8 mouse cellular contexts compared by ENCODE assay signal in the genomic region with DNA sequence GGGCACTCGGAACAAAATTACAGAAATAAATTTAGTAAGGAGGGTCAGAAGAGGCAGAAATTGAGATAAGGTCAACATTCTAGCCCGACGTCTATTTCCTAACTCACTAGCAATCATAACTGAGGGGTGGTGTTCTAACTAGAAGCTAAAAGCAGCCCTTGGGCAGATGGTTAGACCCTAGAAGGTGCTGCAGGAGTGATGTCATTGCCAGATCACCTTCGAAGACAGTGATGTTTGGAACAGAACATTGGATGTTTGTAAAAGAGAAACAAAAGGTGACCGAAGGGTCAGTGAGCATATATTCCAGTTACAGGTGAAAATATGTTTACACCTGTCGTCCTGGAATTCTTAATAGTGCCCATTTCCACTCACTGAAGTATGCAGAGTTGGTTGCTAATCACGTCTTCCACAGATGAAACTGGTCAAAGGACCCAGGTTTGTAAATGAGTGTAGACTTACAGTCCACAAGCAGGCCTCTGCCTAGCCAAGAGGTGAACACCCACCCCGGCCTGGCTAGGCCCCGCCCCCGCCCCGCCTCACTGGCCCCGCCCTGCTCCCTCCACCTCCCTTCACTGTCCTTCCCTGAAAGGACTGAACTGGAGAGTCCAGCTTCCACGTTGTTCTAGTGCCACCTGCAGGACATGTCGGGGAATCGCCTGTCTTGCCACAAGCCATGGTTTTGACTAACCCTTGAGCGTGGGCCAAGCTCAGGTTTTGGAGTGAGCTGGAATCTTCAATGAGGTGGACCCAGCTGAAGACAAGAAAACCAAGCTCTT. TPM values are rescaled to one million over a fixed set of nuclear protein-coding genes. Genes with fewer than 3 reads are reported as not detected.
DNase-seq lines count a peak whose midpoint lies in the region; ATAC-seq lines count a peak whose summit lies in the region.

No protein-coding gene starts in this region.

- no peaks in the 10 kb centered on the region for H3K36me3 ChIP-seq in hindbrain, embryonic 15.5 days

- H3K9me3 ChIP-seq in hindbrain, embryonic 15.5 days: no peaks in the 10 kb centered on the region

- H3K4me1 ChIP-seq in hindbrain, embryonic 15.5 days (replicated peaks): no peaks in the 10 kb centered on the region

- H3K9ac ChIP-seq in hindbrain, embryonic 15.5 days: no peak overlapping the region

- ATAC-seq in hindbrain, embryonic 15.5 days (ENCODE audit: low FRiP score, low read depth): peak; percentile 89

- H3K4me2 ChIP-seq in hindbrain, embryonic 15.5 days: peak overlapping the region; percentile 34; the same call in 1 of the 2 replicates

- 32% methylated on average over 16 of the region's 16 CpGs for WGBS in hindbrain, embryonic 15.5 days

- H3K27me3 ChIP-seq in hindbrain, embryonic 15.5 days: no peaks in the 10 kb centered on the region

- H3K4me3 ChIP-seq in hindbrain, embryonic 15.5 days: no peak overlapping the region

- DNase-seq in T-cell, adult 2 months (ENCODE audit: low spot score): peak; percentile 78
- peak; percentile 88 to 93 for DNase-seq in cerebellum, postnatal 36 days
- DNase-seq in frontal cortex, postnatal 36 days (ENCODE audit: low spot score in 2 of 2): peak; percentile 78 to 90
- peak; percentile 81 to 82 for DNase-seq in layer of hippocampus, postnatal 36 days
- peak; percentile 90 for DNase-seq in lung, postnatal 25 days (ENCODE audit: low spot score)
- peak; percentile 90 for DNase-seq in retina, postnatal 7 days (ENCODE audit: low read depth, low spot score)
- peak; percentile 68 to 75 for DNase-seq in urinary bladder, adult 18-20 months (ENCODE audit: low spot score in 2 of 2)

- no peak overlapping the region for H3K27ac ChIP-seq in hindbrain, embryonic 15.5 days (replicated peaks)

RNA-seq across cellular contexts. Expression of a gene that starts 38.4 kb away (rescaled TPM):
- polyA plus RNA-seq in hindbrain, embryonic 15.5 days (2015; fragmentation: Nextera tagmentation; extraction: Ambion mirVana): 40.0 and 41.3 TPM in 2 replicates
- 10 to 100 TPM; 62.0 to 66.6 TPM for total RNA-seq in layer of hippocampus, postnatal 36 days (2021)
